Mouse (Mus musculus) megakaryocyte progenitor cell, adult 5-6 weeks (primary cell): Measurements from ENCODE around the gene Arhgef3. TPM values are rescaled to one million over a fixed set of nuclear protein-coding genes. Genes with fewer than 3 reads are reported as not detected.

Experiments
- ATAC-seq: replicated peaks from 2 replicates; pipeline ENCODE4 v1.8.0; 2016; ENCODE audit warnings: mild to moderate bottlenecking, moderate TSS enrichment, inconsistent platforms; ENCODE audit not compliant: poor library complexity
- total RNA-seq, 2 experiments: library from RNA; stranded (forward) in 1 of 2; stranded (reverse) in 1 of 2; fragments of 157-497, 149-512 nt in 1 of 2; fragments of 200-1000 nt in 1 of 2; gene quantifications; 2 replicates each; pipeline versions ENCODE4 v1.2.3 to v1.2.4; 2015 to 2017

Gene Arhgef3
- total RNA-seq, 2 experiments from 2014 or later, result 13.8 to 15.5 TPM

DNA sequence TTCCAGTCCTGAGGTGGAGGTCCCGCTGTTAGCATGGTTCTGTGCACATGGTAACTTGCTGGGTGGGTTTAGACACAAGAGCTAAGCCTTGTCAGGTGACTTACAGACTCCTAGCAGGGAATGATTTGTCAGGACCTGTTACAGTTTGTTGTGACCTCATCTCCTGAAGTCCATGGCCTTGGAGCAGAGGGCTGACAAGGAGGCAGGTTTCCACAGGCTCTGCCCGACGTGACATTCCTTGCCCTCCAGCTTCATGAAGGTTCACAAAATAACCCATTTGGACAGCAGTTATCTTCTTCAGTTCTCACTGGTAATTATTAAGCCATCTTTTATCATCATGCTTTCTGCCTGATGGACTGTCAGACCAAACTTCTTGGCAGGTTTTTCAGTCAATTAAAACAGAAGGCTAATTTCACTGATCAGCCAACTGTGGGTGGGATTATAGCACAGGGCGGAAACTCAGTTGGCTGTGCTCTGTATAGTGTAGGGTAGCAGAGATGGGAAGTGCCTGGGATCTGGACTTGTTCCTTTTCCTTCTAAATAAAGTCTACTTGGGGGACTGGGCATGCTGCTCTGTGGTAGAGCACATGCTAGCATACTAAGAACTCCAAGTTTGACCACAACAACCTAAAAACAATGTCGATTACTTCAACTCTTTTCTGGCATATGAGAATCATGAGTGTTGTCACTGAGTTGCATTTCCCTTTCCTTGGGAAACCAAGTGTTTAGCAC lies 187.2 kb downstream of the Arhgef3 start:
- ATAC-seq, result no peak

DNA sequence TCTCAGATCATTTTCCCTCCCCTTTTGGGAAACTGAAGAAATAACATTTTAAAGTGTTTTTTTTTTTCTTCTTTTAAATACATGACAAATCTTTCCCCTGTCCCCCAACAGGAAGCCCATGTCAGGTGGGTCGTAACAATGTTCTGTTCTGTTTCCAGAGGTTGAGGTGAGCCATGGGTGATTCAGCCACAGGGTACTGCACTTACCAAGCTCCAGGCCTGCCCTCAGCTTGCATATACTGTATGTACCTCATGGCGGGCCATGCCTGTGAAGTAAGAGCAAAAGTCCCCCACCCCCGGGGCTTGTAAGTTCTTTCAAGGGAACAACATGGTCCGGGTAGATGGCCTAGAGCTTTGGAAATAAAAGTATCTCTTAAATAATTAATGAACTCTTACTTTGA lies 188.6 kb downstream of the Arhgef3 start:
- no peak for ATAC-seq

DNA sequence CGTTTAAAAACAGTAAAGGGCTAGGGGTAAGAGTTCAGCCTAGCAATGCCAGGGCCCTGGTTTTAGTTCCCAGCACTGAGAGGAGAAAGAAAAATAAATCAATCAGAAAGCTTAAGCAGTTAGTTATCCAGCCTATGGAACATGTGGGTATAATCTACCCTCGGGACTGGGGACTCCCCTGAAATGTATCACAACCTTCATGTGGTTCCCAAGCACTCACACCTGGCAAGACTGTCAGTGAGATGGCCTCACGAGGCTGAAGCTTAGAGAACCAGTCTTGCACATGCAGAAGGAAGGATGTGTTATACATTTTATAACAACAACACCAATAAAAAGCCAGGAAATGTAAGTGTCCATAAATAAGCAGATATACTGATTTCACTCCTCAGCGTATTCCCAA lies 189.7 kb downstream of the Arhgef3 start:
- ATAC-seq, result no peak

DNA sequence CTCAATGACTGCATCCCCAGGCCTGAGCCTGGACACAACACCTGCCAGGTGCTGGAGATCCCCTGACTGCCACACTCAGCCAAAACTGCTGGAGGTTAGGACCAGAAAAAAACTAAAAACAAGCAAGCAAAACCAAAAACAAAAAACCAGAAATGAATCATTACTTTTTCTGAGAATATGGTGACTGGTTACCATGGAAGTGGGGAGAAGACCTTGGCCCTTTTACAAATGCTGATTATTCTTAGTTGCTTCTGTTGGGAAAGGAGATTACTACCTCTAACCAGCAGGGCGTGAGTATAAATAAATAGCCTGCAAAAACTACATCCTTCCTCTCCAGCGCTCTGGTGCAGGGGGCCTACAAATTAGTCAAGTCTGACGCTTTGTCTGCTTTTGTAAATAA lies 194.1 kb downstream of the Arhgef3 start:
- ATAC-seq, result no peak

DNA sequence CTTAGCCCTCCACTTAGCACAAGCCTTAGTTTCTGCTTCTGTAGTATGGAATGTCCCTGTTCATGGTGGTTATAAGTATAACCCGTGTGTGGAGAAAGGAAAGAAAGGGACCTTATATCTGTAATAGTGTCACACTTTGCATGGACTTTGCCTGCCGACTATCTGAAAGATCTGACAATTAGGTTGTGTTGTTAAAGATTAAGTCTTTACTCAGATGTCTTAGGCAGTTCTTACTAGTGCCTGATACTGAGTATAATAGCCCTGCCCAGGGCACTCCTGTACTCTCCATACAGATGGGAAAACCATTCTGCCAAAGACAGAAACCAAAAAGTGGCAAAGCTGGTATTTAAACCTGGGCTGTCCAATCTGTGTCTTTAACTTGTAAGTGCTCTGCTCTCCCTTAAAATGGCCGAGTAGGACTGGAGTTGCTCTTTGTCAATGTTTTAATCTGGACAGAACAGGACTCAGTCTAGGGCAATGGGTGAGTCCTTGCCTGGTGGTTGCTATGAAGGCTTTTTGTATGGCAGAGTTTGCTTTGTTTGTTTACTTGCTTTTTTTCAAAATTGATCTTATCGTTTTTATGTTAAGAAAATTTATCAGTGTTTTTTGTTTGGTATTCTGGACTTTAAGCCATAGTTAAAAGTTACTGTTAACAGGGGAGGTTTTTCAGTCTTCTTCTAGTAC lies 196.0 kb downstream of the Arhgef3 start:
- no peak for ATAC-seq

DNA sequence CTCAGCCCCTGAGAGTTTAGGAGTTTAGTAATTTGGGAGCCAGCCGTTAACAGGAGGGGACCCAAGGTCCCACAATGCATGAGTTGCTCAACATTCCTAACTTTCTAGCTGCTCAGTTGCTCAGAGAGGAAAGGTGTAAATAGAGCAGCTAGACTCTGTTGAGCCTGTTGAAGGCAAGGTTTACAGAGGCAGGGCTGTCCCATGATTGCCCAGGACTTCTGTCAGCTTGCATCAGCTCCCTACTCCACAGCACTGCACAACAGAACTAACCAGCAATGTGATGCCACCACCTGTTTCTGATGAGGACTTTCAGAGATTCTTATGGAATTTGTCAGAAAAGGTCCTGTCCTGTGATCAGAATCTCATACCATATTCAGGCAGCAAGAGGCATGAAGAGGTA lies 197.7 kb downstream of the Arhgef3 start:
- ATAC-seq, result no peak

DNA sequence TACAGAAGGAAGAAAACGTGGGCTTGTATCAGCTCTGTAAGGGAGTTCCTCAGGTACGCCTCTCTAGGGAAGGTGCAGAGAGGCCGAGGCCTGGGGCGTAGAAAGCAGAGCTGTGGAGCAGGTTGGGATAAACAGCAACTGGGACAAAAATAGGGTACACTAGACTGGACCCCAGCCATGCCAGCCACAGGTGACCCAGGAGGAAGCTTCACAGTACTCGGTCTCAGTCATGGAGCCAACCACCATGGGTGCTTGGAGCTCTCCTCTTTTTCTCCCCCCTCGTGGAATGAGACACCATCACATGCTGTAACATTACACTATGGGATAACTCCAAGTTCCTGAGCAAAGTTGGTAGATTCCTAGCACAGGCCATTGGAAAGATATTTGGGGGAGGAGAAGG lies 201.0 kb downstream of the Arhgef3 start:
- ATAC-seq, result no peak

DNA sequence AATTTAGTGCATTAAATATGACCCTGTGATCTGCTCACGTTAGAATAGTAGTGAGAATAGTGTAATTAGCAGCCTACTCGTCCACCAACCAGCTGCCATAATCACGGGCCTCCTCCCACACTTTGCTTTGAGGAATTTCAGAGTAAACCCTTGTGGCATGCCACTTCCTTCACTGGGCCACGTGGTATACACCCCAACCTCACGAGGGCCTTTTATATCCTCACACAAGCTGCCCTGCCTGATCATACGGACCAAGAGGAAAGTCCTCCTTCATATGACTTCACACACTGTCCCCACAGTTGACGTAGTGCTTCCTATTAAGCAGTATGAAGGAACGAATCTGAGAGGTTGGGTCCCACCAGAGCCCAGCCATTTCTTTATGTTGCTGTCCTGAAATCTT lies 202.4 kb downstream of the Arhgef3 start:
- ATAC-seq, result peak; percentile 52

DNA sequence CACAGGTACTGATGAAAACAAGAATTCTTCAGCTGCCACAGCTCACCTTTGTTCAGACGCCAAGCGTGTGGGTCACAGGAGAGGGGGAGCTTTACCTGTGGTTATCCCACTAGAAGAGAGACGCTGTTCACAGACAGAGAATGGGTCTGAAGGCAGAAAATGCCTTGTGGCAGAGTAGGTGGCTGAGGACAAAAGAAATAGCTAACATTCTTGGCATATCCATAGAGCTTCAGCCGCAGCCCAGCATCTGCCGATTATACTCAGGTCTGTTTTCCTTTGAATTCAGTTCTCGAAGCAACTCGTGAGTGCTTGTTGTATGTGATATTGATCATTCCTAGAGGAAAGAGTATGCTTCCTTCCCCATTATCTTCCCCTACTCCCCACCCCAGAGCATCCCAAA lies 204.7 kb downstream of the Arhgef3 start:
- ATAC-seq, result no peak

DNA sequence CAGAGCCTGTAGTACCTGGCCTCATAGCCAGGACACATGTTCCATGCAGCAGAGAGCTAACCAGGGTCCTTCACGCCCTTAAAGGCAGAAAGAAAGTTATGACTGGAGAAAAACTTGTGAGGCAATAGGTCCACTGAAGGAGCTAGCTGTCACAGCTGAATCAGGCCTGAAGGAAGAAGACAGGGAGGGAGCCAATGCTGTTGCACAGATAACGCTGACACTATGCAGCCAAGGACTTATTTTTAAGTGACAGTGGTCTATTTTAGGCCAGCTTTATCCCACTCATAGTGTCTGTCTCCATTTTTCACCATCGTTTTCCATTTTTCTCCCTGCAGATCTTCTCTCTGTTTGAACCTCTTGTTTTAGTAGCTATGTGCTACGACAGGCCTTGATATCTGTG lies 207.3 kb downstream of the Arhgef3 start:
- no peak for ATAC-seq

DNA sequence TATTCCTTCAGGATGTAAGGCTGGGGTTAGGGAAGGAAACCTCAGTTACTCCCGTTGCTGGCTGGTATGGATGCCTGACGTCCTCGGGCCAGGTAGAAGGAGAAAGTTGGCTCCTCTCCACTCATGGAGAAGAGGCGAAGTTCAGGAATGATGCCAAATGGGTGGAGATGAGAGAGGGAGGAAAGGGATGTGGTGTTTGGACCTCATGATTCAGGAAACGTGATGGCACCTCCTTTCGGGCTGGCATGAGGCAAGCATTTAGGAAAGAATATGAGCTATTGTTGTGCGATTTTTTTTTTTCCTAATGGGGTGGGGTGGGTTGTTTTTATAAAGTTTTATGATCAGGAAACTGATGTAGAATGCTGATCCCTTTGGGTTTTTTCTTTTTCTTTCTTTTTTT lies 210.0 kb downstream of the Arhgef3 start:
- ATAC-seq, result no peak

DNA sequence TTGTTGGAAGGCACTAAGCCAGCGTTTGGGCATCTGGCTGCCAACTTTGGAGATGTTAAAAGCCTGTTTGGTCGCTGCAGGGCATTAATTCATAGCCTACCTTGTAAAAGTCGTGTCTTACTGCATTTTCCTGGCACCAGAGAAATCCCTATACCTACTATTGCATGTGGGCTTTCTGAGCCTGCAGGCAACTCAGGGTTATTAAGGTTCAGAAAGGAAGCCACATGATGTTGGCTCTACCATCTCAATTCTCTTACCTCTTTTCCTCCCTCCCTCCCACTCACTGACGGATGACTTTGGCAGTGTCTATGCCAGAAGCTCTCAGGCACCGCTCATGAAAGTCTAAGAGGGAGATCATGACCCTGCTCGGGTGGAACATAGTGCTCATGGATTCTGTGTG lies 210.8 kb downstream of the Arhgef3 start:
- no peak for ATAC-seq

DNA sequence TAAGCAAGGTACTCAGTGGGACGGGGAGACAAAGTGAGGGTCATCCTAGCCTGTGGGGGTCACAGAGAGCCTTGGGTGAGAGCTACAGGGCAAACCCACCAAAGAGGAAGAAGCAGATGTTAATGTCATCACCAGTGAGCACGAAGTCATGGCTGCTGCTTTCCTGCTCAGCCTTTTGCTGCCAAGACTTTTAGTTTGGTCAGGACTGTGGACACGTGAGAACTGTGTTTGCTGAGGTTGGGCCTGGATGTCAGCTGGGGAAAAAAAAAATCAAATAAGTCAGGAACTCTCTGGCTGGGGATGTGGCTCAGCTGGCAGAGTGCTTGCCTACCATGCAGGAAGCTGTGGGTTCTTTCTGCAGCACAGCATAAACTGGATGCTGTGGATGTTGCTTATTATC lies 213.2 kb downstream of the Arhgef3 start:
- ATAC-seq, result peak; percentile 50; the same call in 1 of the 2 replicates

DNA sequence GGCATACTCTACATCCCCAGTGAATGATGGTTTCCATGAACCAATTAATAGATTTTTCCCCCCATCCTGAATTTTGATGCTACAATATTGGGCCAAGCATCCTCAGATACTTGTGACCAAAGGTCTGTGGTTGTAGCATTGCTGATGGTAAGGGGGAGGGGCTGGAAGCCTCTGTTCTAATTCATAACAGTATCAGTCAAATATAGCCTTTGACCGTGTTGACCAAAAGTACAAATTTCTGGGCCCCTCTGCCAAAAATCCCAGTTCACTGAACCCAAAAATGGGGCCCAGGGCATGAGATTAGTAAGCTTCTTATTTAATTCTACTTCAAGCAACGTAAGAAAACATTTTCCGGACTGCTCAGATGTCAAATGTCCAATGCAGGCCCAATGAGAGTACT lies 214.3 kb downstream of the Arhgef3 start:
- no peak for ATAC-seq

DNA sequence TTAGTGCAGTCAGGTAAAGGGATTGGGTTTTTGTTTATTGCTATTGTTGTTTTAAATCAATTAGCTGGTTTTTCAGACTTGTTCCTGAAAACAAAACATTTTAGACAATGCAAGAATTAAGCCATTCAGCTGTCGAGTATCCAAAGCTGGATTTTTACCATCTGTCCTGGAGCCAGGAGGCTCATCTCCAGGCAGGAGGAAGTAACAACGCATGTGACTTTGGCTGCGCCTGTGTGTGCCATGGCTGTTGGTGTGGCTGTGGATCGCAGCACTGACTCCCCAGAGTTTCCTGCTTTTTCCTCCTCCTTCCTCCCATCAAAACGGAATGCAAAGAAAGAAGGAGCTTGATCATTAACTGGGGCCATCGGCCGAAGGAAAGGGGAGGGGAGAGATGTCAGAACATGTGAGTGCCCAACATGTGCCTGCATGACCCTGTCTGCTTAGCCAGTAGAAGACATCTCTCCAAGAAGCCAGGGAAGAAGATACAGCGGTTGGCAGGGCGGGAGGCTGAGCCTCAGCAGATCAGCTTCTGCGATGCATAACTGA lies 216.9 kb downstream of the Arhgef3 start:
- no peak for ATAC-seq

DNA sequence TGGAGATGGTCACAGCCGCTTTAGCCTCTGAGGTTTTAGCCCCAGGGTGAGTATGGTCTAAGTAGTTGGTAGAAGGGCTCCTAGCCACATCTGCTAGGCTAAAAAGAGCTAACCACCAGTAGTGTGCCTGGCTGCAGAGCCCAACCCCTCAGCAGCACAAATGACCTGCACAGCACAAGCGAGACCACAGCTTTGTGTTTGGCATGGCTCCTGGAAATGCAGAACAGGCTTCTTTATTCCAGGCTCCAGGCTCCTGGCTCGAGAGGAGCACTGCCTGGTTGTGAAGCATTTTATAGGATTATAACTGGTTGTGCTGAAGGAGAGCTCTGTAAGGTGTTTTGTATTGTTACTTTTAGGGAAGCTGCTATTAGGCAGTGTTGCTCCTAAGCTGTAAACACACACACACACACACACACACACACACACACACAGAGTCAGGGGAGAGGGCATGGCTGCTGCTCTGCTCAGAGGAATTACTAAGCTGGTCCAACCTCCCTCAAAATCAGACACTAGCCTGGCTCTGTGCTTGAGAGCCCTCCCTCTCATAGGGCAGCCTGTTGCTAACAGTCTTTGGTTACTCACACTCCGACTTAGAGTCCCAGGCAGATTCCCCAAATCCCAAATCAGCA lies 217.8 kb downstream of the Arhgef3 start:
- ATAC-seq, result no peak

DNA sequence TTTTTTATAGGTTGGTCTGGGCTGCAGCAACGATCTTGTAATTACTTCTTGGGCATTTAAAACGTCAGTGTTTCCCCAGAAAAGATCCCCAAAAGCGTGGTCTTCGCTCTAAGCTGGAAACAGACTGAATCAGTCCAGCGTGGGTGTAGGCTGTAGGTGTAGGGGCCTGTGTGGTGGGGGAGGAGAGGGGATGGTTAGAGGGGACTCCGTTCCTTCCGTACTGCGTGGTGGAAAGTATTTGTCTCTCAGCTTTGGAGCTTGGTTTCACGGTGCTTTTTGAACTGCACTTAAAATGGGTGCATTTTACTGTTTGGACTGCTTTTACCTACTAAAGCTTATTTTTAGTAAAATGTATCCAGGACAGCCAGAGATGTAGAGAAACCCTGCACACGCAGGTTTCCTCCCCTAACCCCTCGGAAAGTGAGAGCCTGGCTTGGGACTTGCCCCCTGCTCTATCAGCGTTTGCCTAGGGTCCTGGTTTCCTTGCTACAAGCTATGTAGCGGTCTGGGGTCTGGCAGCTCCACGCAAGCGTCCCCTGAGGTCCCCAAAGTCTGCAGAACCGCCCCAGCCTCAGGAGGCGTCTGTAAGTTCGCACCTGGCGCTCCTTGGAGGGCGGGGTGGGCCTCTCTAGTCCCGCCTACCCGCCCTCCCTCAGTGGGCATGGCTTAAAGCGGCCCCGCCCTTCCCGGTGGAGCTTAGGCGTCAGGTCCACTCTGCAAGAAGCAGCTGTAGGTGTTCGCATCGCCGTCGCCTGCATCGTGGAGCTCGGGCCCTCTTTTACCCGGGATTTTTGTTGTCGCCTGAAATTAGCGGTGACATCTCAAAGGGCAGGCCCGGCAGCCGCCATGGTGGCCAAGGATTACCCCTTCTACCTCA lies 220.9 kb downstream of the Arhgef3 start:
- peak; percentile 90 for ATAC-seq

DNA sequence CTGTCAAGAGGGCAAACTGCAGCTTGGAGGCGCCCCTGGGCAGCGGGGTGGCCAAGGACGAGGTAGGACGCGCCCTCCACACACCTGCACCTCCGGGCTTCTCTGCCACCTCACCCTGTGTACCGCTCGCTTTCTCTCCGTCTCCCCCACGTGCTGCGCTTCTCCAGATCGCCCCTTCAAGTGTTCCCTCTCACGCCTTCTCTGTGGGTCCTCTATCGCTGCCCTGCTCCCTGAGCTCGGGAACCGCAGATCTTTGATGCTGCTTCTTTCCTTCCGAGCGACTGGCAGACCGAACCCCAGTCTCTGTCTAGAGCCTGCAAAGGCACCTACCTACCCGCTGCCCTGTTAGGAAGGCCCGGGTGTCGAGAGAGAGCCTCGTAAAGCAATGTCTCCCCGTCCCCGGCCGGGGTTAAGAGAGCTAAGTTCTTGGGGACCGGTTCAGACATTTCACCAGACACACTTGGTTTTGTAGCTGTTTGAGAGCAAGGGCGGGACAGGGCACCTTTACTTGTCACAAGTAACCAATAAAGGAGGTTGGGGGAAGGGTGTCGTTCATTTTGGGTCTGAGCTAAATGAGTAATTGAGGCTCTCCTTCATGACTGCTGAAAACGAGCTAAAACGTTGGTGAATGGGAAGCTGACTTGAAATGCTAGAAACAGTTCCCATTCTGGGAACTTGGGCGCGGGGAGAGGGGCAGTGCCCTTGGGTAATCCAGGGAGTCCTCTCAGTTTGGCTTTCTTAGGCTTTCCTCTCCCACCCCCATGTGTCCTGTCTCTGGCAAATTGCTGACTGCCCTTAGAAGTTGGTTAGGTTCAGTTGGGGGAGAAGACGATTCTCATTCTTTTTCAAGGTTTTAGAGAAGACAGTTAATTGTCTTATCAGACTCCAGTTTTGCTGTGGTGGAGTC lies 221.8 kb downstream of the Arhgef3 start:
- peak; percentile 45 for ATAC-seq

DNA sequence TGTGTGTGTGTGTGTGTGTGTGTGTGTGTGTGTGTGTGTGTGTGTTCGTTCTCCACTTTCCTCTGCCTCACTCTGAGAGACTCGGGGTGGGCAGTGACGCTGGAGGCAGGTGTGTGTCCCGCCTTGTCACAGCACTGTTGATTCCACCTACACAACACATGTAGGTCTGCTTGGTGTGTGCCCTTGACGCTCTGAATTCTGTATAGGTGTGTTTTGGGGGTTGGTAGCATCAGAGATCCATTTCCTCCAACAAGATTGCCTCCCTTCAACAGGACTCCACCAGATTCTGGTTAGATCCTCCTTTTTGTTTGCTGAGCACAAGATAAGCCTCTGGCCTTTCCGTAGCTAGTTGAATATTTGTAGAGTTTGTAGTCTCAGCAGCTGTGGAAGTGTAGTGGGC lies 222.5 kb downstream of the Arhgef3 start:
- ATAC-seq, result no peak
